Mouse (Mus musculus) kidney, adult 18-20 months (tissue): Measurements from ENCODE around the gene Dnase2b.

Experiments
- DNase-seq: peaks from one replicate; pipeline ENCODE4 v3.0.0; 2021

The Dnase2b gene

GRCm38 (mm10) chr3:146615496-146615895 is at the start of gene Dnase2b:
Gene Dnase2b (minus strand): TSS chr3:146615596.
- DNase-seq, result no peak

- no peak for DNase-seq
These were observed 46.5 kb upstream of the Dnase2b start for GRCm38 (mm10) chr3:146661907-146662306.

- DNase-seq, result no peak
These were observed 45.6 kb upstream of the Dnase2b start for GRCm38 (mm10) chr3:146661001-146661400.

GRCm38 (mm10) chr3:146659321-146659720 is 43.9 kb upstream of the Dnase2b start:
- no peak for DNase-seq

- DNase-seq, result no peak
These were observed 42.8 kb upstream of the Dnase2b start for GRCm38 (mm10) chr3:146658061-146658639.

- DNase-seq, result no peak
These were observed 42.0 kb upstream of the Dnase2b start for GRCm38 (mm10) chr3:146657433-146657832.

GRCm38 (mm10) chr3:146655111-146655577 is 39.7 kb upstream of the Dnase2b start:
- DNase-seq, result no peak

GRCm38 (mm10) chr3:146653692-146654091 is 38.3 kb upstream of the Dnase2b start:
- no peak for DNase-seq

GRCm38 (mm10) chr3:146652431-146652830 is 37.0 kb upstream of the Dnase2b start:
- DNase-seq, result no peak

- no peak for DNase-seq
These were observed 35.8 kb upstream of the Dnase2b start, which contains the start of gene 4930503B20Rik for GRCm38 (mm10) chr3:146651217-146651616. Gene 4930503B20Rik (minus strand): TSS chr3:146651317.

- no peak for DNase-seq
These were observed 35.3 kb upstream of the Dnase2b start for GRCm38 (mm10) chr3:146650716-146651115.

- DNase-seq, result no peak
These were observed 34.0 kb upstream of the Dnase2b start for GRCm38 (mm10) chr3:146649311-146649894.

- DNase-seq, result no peak
These were observed 26.5 kb upstream of the Dnase2b start for GRCm38 (mm10) chr3:146641818-146642427.

GRCm38 (mm10) chr3:146632506-146632905 is 17.1 kb upstream of the Dnase2b start:
- no peak for DNase-seq

- DNase-seq, result no peak
These were observed 13.0 kb upstream of the Dnase2b start for GRCm38 (mm10) chr3:146628227-146628982.

GRCm38 (mm10) chr3:146625766-146626165 is 10.4 kb upstream of the Dnase2b start:
- DNase-seq, result no peak

GRCm38 (mm10) chr3:146621966-146622365 is 6.6 kb upstream of the Dnase2b start:
- DNase-seq, result no peak

- no peak for DNase-seq
These were observed 5.3 kb upstream of the Dnase2b start for GRCm38 (mm10) chr3:146620555-146621249.

- DNase-seq, result no peak
These were observed 4.7 kb upstream of the Dnase2b start for GRCm38 (mm10) chr3:146620101-146620500.

- DNase-seq, result no peak
These were observed 3.0 kb upstream of the Dnase2b start for GRCm38 (mm10) chr3:146618357-146618756.

GRCm38 (mm10) chr3:146617946-146618345 is 2.5 kb upstream of the Dnase2b start:
- DNase-seq, result no peak

- DNase-seq, result no peak
These were observed 1.3 kb upstream of the Dnase2b start for GRCm38 (mm10) chr3:146616533-146617283.
